Mouse (Mus musculus) G1E (cell line): Measurements from ENCODE around the gene Gm10134.

Experiments
- CTCF ChIP-seq: IDR thresholded peaks from 2 replicates; pipeline ENCODE4 v1.5.1; 2012; ENCODE audit warnings: low read depth, low read length, inconsistent platforms, mixed read lengths
- GATA1 ChIP-seq: IDR thresholded peaks from 2 replicates; pipeline ENCODE4 v1.6.1; 2012; ENCODE audit warnings: borderline replicate concordance, low read length, inconsistent platforms, mixed read lengths
- GATA2 ChIP-seq: IDR thresholded peaks from 2 replicates; pipeline ENCODE4 v1.6.1; 2012; ENCODE audit warnings: low read depth, low read length, inconsistent platforms, borderline replicate concordance
- POLR2AphosphoS5 ChIP-seq: IDR thresholded peaks from 2 replicates; pipeline ENCODE4 v1.6.1; 2012; ENCODE audit warnings: low read depth, low read length, inconsistent platforms; ENCODE audit not compliant: insufficient replicate concordance
- TAL1 ChIP-seq: conservative IDR thresholded peaks from 2 replicates; pipeline ENCODE4 v1.6.1; 2012; ENCODE audit warnings: low read depth, low read length, inconsistent platforms, mixed read lengths

GRCm38 (mm10) chr2:28530311-28530710 is 24.4 kb downstream of the Gm10134 start:
- TF ChIP-seq POLR2AphosphoS5 (no peak), CTCF (no peak), TAL1 (no peak), GATA1 (no peak), GATA2 (no peak)
